Mouse (Mus musculus) left cerebral cortex, postnatal 10 days (tissue): Measurements from ENCODE around the gene Ate1. TPM values are rescaled to one million over a fixed set of nuclear protein-coding genes. Genes with fewer than 3 reads are reported as not detected.
"Not testable (repeated sequence)": the region's sequence is repeated elsewhere in the genome, so short reads cannot be mapped to it uniquely, and the experiment has no call there.

Experiments
- DNase-seq, 2 experiments: peaks; one replicate each; pipeline ENCODE4 v3.0.0; 2021 to 2022; ENCODE audit warnings: low spot score in 2 of 2, mixed read lengths in 1 of 2; ENCODE audit errors: extremely low spot score in 1 of 2
- intact Hi-C: fragments of 180-260 bp; cut with DNase I; formaldehyde crosslinking; loops from one replicate; pipeline ENCODE4 v1.15.1; 2025
- total RNA-seq, 2 experiments: library from RNA; stranded (reverse); gene quantifications; 2 replicates each; pipeline ENCODE4 v1.2.3; 2021

The Ate1 gene
- total RNA-seq, 2 experiments from 2014 or later, result 56.0 to 56.9 TPM

DNA sequence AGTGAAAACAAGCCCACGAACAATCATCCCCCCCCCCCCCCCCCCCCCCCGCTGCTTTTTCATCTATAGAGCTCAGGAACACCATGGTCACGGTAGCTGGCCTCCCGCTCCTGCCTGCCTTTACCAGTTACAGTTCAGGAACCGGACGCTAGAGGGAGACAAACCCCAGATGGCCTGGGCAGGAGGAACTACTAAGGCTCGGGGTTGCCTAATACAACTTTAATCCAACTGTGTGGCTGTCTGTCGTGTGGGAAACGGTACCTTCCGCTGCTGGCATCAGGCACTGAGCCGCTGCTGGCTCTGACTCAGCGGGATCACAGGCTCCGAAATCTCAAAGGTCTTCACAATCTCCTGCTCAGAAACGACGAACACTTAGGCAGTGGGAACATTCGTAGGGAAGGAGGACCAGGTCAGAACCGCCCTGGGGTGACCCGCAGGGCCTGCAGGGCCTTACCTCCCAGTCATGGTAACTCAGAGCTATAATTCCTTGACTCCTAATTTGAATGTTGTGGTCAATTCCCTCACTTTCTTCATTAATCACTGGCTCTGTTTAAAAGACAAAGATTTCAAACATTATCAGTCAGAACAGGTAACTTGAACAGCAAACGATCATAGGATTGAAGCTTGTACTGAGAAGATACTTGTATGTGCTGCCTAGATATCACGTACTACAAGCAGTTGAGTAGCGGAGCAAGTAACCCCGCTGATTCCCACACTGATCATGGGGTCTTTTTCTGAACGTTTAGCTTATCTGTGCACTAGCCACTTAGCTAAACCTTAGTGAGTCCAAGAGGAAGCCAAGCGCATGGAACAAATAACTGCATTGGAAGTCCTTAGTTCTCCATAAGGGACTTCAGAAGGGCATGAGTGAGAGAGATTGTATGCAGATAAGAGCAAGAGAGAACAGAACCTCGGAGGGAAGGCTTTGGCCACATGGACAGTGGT lies 13.4 kb upstream of the Ate1 start:
- DNase-seq, result peak; percentile 81 to 88
- intact Hi-C loops, result loop anchor here (5.0 to 10.0 kb wide), 2 partner anchors 229 to 381 kb away; no protein-coding TSS in a partner anchor

DNA sequence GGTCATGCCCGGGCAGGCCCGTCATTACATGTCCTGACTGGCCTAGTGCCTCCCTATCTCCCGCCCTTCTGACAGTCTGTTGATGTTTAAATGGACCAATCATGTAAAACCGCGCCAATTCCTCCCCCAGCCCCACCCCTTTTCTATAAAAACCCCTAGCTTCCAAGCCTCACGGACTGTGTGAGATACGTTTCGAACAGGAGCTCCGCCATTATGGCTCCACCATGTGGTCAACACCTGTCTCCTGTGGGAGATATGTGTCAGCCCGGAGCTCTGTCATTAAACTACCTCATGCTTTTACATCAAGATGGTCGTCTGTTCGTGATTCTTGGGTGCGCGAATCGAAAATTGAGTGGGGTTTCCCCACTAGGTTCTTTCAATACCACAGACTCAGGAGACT lies 11.0 kb upstream of the Ate1 start:
- intact Hi-C loops, result loop anchor here (5.0 to 10.0 kb wide), 2 partner anchors 231 to 384 kb away; no protein-coding TSS in a partner anchor

DNA sequence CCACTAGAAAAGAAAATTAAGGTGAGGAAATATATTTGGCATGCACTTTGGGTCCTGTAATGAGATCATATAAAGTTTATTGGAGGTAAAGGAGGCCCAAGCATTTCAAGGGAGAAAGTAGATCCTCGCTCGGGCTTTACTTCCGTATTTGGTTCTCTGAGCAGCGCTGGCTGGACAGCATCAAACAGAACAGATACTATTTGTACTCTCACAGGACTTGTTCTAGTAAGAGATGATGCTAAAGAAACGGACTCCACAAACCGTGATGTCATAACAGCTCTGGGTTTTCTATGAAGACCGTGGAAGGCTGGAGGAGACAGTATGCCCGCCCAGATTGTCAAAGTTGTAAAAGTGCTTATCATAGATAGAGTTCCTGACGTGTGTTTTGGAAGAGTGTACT lies 7.1 kb upstream of the Ate1 start:
- DNase-seq, result no peak
- intact Hi-C loops, result no loop called here

More for the DNA sequence above, 11.0 kb upstream of the Ate1 start:
- not testable (repeated sequence) for DNase-seq

DNA sequence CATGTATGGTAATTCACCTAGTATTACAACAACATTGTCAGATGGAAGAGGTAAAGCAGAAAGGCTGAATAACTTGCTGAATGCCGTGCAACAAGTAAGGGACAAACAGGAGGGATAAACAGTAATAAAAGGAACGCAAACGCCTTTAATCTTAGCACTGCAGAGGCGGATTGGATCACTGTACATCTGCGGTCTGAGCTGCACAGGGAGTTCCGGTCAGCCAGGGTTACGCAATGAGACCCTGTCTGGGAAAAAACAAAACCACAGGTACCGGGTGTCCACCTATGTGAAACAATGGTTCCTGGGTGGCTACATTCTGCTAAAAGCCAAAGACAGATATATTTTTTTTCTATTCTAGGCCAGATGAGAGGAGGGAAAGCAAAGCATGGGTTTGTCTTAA lies 3.3 kb upstream of the Ate1 start:
- intact Hi-C loops, result no loop called here
- DNase-seq, result no peak

DNA sequence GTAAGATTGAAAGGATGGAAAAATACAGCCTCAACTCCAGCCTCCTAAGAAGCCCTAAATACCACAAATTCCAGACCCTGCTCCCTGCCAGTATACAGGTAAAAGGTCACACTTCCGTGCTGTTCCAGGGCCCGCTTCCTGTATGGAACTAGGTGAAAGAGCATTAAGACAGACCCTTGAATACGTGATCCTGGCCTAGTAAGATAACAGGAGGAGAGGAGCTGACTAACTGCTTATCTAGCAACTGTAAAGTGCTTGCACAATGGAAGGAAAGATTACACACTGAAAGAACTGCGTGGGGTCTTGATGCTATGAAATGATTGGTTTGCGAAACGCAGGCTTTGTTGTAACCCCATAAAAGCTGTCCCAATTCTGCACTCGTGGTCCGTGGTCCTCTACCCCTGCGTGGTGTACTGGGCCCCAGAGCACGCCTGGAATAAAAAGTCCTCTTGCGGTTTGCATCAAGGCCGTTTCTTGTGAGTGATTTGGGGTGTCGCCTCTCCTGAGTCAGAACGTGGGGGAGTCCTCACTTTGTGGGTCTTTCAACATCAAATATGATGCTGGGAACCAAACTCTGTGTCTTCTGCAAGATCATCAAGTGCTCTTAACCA lies 748 bp upstream of the Ate1 start:
- DNase-seq, result peak in 1 of 2 experiments; percentile 39
- intact Hi-C loops, result no loop called here

DNA sequence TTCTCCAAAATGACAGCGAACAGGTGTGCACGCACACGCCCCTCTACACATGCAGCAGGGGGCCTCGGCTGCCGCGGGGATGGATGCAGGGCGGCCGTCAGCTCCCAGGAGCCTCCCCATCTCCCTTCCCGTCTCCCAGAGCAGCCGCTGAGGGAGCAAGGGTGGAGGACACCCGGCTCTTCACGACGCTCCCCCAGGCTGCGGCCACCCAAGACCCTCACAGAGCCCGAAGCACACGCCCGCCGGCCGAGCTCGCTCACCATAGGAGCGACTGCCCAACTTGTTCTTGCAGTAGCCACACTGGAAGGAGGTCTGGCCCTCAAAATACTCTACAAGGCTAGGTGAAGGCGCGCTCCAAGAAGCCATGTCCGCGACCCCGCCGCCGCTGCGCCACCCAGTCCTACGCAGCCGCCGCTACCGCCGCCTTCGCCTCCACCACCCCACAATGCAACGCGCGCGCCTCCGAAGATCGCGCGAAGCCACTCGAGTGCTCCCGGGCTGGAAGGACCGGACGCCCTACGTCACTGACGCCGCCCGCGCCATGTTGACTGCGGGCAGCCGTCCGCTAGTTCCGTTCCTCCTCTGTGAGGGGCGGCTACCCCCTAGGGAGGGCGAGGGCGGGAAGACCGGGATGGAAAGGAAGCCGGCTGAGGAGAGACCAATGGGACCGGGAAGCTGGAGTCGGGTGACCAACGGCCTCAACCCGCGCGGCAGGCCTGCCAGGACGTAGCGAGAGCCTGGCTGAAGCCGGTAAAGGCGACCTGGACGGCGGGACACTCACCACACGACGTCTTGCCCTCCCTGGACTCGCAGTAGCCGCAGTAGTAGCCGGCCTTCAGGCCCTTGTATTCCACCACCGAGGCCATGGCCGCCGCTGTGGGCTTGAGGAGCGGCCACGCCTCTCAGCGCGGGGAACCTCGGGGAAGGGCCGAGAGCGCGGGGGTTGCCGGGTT lies 797 bp downstream of the Ate1 start:
- intact Hi-C loops, result no loop called here
- DNase-seq, result peak; percentile 95 to 99

DNA sequence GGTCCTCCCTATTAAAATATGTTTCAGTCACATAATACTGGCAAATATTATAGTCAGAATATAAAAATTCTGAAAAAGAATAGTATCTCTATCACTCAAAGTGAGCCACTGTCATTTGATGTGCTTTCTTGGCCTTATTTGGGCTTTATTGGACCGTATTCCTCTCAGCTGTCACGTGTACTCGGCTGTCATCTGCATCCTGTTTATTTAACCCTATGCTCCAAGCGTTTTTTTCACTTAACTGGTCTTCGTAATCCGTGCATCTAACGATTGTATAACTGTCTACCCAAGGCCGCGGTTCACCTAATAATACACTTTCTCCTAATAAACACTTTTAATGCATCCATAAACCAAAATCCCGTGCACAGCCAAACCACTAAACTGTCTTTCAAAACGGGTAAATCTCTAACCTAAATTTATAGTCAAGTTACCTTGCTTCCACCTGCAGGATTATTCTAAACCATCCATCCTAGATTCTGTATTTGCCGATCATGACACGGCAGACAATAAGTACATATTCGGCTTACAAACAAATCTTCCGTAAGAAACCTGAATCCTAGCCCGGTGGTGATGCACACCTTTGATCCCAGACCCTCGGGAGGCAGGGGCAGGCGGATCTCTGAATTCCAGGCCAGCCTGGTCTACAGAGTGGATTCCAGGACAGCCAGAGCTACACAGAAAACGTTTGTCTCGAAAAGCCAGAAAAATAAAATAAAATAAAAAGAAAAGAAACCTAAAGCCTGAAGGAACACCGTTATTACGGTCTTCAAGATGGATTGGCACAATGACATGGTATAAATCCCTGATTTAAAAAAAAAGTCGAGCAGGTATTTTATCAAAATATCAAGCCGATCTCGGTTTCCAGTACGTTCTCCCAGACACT lies 1.7 kb downstream of the Ate1 start:
- intact Hi-C loops, result no loop called here

DNA sequence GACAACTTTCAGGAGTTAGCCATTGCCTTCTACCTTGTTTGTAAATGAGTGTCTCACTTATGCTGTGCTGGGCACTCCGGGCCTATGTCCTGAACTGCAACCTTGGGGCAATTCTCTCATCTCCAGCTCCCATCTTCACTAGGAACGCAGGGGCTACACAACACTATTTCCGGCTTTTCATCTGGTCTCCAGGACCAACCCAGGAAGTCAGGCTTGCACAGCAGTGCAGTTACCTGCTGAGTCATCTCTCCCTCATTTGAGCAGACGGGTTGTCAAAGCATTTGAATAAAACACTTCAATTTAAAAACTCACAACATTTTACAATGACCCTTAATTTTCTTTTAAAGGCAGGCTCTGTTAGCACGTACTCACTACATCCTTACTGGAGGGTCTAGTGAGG lies 9.9 kb downstream of the Ate1 start:
- no peak for DNase-seq
- intact Hi-C loops, result no loop called here

More for the DNA sequence above, 1.7 kb downstream of the Ate1 start:
- no peak for DNase-seq

DNA sequence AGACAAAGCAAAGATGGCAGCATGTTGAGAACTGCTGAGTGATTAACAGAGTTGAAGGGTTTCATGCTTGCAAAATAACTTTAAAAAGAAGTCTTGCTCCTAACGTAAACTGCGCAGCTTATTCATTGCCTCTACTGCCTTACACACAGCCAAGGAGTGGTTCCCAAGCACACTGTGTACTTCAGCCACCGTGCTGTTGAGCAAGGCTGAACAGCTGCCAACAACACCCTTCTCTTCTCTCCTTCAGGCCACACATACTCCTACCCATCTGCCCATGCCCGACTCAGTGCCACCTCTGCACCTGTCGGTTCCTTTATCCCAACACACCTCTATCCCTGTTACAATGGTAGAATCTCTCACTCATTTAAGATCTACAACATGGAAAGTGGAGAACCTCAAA lies 17.2 kb downstream of the Ate1 start:
- intact Hi-C loops, result no loop called here
- DNase-seq, result no peak

DNA sequence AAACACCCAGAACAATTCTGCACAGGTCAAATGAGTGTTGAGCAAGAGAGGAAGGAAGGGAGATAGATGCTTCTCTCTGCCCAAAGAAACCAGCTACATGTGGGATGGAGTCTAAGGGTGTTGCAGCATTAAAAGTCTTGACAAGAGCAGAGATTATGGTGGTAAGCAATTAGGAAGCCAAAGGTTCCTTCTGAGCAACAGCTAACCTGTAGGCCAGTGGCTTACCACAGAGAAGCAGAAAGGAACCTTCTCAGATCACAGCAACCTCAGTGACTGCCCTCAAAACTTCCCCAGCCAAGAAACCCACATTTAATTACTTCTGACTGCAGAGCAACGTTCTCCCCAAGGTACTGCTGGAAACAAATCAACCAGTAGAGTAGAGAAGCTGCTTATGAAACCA lies 18.7 kb downstream of the Ate1 start:
- intact Hi-C loops, result no loop called here
- no peak for DNase-seq

DNA sequence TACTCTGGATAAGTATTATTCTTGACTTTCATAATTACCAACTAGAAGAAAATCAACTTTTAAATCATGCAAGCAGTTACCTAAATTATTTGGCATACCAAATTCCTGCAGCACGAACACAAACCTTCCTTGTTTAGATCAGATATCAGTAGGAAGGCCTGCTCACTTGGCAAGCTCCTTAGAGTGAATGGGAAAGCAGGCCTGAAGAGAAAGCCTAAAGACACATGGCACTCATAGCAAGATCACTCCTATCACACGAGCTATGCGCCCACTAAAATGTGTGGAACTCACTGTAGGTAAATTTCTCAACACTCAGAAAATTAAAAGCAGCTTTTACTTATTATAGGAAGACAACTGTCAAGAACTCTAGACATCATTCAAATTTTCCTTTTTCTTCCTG lies 26.8 kb downstream of the Ate1 start:
- intact Hi-C loops, result no loop called here
- no peak for DNase-seq

DNA sequence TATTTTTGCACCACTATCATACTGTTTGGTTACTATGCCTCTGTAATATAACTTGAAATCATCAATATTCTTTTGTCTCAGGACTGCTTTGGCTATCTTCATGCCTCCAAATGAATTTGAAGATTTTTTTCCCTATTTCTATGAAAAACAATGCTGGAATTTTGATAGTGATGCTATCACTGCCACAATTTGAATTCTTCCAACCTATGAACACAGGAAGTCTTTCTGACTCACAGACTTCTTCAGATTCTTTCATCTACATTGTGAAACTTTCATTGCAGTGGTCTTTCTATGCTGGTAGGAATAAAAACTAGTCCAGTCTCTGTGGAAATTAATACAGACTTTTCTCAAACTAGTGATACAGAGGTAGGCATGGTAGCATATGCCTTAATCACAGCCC lies 28.1 kb downstream of the Ate1 start:
- DNase-seq, result no peak
- intact Hi-C loops, result no loop called here

DNA sequence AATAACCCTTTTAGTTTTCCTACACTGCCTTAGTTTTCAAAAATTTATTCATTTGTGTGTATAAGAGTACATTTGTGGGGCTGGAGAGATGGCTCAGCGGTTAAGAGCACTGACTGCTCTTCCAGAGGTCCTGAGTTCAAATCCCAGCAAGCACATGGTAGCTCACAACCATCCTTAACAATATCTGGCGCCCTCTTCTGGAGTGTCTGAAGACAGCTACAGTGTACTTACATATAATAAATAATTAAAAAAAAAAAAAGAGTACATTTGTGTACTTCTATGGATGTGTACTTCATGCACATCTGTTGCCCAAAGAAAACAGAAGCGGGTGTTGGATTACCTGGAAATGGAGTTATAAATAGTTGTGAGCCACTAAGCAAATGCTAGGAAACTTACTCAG lies 41.2 kb downstream of the Ate1 start:
- not testable (repeated sequence) for DNase-seq
- intact Hi-C loops, result loop anchor here (5.0 kb wide), 1 partner anchor 207 kb away; no protein-coding TSS in a partner anchor

DNA sequence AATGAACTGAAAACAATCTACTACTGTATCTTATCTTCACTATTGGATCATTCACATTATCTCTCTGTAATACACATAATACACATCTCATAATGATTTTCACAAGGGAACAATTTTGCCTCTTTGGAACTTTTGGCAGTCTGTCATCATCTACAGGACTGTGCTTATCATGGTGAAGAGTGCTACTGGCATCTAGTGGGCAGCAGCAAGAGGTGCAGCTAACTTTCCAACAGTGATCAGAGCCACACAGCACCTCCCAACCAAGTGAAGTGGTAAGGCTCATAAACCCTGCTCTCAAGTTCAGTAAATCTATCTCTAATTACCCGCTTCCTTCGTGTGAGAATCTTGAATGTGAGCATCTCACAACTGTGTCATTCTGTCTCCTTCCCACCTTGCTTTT lies 44.2 kb downstream of the Ate1 start:
- intact Hi-C loops, result loop anchor here (5.0 kb wide), 1 partner anchor 204 kb away; no protein-coding TSS in a partner anchor
- DNase-seq, result peak; percentile 37 to 75

DNA sequence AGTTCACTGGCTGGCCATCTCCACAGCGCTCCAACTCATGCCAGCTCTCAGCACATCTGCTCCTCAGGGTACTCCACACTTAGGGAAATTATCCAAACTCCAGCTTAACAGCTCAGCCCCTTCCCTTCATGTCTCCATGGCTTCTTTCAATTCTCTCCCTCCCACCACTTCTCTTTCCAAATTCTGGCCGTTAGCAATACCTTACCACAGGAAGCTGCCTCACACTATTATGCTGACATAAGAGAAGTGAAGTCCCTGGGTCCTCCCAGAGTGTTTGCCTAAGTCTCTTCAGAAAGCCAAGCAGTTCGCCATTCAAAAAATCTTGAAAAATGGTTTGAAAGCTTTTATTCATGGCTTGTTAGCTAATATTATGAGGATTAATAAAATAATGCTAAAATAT lies 46.3 kb downstream of the Ate1 start:
- intact Hi-C loops, result loop anchor here (5.0 kb wide), 1 partner anchor 822 kb away; no protein-coding TSS in a partner anchor
- no peak for DNase-seq

DNA sequence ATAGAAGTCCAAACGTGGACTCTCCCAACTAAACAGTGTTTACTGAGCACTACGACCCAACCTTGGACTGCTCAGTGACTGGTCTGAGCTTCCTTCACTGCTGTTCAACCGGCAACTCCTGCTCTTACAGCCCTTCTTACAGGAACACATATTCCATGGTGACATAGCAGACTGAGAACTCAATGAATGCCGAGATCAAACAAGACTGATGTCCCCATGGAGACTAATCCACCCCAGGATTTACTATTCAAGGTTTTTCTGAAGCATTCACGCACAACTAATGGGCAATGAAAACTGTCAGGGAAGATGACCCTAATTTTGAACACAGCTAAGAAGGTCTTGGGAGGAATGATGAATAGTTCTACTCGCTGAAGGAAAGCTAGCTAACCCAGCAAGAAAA lies 47.5 kb downstream of the Ate1 start:
- intact Hi-C loops, result loop anchor here (5.0 kb wide), 1 partner anchor 820 kb away; no protein-coding TSS in a partner anchor
- no peak for DNase-seq

DNA sequence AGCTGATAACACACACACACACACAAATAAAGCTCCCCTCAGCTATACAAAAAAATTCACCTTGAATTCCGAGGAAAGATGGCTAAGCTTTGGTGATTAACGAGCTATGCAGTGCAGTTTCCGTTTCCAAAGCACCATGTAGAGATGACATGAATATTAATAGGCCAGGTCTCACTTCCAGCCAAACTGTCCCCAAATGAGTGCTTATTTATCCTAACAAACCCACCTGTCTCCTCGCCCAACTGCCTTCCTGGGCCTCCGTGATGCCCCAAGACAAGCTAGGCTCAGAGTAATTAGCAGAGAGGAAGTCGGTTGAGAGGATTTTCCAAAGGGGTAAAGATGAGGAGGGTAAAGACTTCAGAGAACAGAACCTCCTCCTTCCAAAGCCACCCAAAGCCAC lies 49.1 kb downstream of the Ate1 start:
- intact Hi-C loops, result loop anchor here (5.0 kb wide), 1 partner anchor 819 kb away; no protein-coding TSS in a partner anchor
- DNase-seq, result no peak
